Mouse (Mus musculus) megakaryocyte, embryonic 14.5 days (primary cell): ENCODE data around the gene Ppp1r12b.

Experiments used
- FLI1 ChIP-seq: IDR thresholded peaks from 2 replicates; pipeline ENCODE4 v1.6.1; 2012; ENCODE audit warnings: low read length, inconsistent platforms, mixed read lengths
- GATA1 ChIP-seq: IDR thresholded peaks from 3 replicates; pipeline ENCODE4 v1.6.1; 2012; ENCODE audit warnings: mixed read lengths, low read length, inconsistent platforms, borderline replicate concordance

GRCm38 (mm10) chr1:134803286-134804117, 152.2 kb downstream of the Ppp1r12b start:
- no peak for TF ChIP-seq FLI1
- no peak for TF ChIP-seq GATA1
